Mouse (Mus musculus) kidney, postnatal 36 days (tissue): ENCODE measurements at regions not wholly inside any gene's neighbourhood (a gene's known extent, or its start where the extent isn't known, plus 50 kb on each side); places are given as distances from the start of the nearest gene placed in this dataset.

Experiments used
- DNase-seq, 2 experiments: peaks; one replicate each; pipeline ENCODE4 v3.0.0; 2021 to 2022; ENCODE audit warnings: mixed read lengths in 2 of 2

- no peak for DNase-seq
These were observed 64.1 kb upstream of the Ranbp3l start for GRCm38 (mm10) chr15:8903651-8904050.

GRCm38 (mm10) chr15:8897487-8898158 lies 70.1 kb upstream of the Ranbp3l start:
- no peak for DNase-seq

GRCm38 (mm10) chr15:8896856-8897255 lies 70.9 kb upstream of the Ranbp3l start:
- DNase-seq: no peak

- DNase-seq: no peak
These were observed 71.4 kb upstream of the Ranbp3l start for GRCm38 (mm10) chr15:8896391-8896790.

GRCm38 (mm10) chr15:8885585-8885984 lies 82.2 kb upstream of the Ranbp3l start:
- DNase-seq: no peak

GRCm38 (mm10) chr15:8884608-8885467 lies 82.9 kb upstream of the Ranbp3l start:
- peak; percentile 16 to 30 for DNase-seq

GRCm38 (mm10) chr15:8882880-8883539 lies 84.7 kb upstream of the Ranbp3l start:
- DNase-seq: peak in 1 of 2 experiments; percentile 17

- DNase-seq: no peak
These were observed 92.8 kb upstream of the Ranbp3l start for GRCm38 (mm10) chr15:8874884-8875493.

- no peak for DNase-seq
These were observed 99.7 kb upstream of the Ranbp3l start for GRCm38 (mm10) chr15:8868021-8868420.

GRCm38 (mm10) chr15:8867160-8867891 lies 100.4 kb upstream of the Ranbp3l start:
- no peak for DNase-seq

GRCm38 (mm10) chr15:8865089-8865933 lies 102.4 kb upstream of the Ranbp3l start:
- no peak for DNase-seq

- no peak for DNase-seq
These were observed 111.2 kb upstream of the Ranbp3l start for GRCm38 (mm10) chr15:8856419-8857084.

GRCm38 (mm10) chr15:8855511-8855910 lies 112.2 kb upstream of the Ranbp3l start:
- DNase-seq: no peak

GRCm38 (mm10) chr15:8854336-8854735 lies 113.4 kb upstream of the Ranbp3l start:
- DNase-seq: no peak

- DNase-seq: no peak
These were observed 116.8 kb upstream of the Ranbp3l start for GRCm38 (mm10) chr15:8850996-8851395.

GRCm38 (mm10) chr15:8849413-8849812 lies 118.3 kb upstream of the Ranbp3l start:
- DNase-seq: peak in 1 of 2 experiments; percentile 2

GRCm38 (mm10) chr15:8842129-8842528 lies 125.6 kb upstream of the Ranbp3l start:
- DNase-seq: no peak

GRCm38 (mm10) chr15:8839462-8839861 lies 128.3 kb upstream of the Ranbp3l start:
- no peak for DNase-seq

GRCm38 (mm10) chr15:8834151-8834550 lies 123.6 kb upstream of the Slc1a3 start:
- no peak for DNase-seq

- DNase-seq: no peak
These were observed 122.4 kb upstream of the Slc1a3 start for GRCm38 (mm10) chr15:8832970-8833369.
